Mouse (Mus musculus): ENCODE measurements at regions not wholly inside any gene's neighbourhood (a gene's known extent, or its start where the extent isn't known, plus 50 kb on each side); places are given as distances from the start of the nearest gene placed in this dataset.
"Not testable (repeated sequence)": the region's sequence is repeated elsewhere in the genome, so short reads cannot be mapped to it uniquely, and the experiment has no call there.

DNA sequence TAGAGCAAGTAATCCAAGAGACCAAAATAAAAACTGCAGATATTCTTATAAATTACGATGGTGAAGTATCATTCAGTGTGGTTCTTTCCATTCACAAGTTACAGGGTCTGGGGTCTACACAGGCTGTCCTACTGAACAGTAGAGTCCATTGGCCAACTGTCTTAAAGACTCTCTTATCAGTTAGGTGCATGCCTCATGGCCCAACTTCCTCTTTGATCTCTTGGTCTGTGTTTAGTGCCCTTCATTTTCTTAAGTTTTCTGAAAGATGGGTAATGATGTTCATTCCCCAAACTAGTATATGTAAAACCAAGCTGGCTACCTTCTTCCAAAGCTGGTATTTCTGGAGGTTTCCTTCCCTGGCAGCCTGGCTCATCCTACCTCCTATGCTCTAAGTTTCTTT is 268.7 kb upstream of the Ift57 start:
- no peak for DNase-seq

DNA sequence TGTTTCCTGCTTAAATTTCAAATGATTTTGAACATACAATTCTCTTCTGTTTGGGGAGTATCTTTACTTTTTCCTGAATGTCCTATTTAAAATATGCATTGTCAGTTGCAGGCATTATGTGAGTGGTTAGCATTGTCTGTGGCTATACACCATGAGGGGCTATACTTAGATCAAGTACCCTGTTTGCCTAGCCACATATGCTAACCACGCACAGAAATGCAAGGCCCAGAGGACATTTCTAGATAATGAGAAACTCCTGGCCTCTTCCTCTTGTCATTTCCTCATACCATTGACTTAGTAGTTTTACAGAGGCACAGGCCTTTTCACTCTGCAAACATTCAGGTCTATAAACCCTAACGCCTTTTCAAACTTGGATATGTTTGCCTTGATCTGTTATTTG is 267.1 kb upstream of the Ift57 start:
- no peak for DNase-seq

DNA sequence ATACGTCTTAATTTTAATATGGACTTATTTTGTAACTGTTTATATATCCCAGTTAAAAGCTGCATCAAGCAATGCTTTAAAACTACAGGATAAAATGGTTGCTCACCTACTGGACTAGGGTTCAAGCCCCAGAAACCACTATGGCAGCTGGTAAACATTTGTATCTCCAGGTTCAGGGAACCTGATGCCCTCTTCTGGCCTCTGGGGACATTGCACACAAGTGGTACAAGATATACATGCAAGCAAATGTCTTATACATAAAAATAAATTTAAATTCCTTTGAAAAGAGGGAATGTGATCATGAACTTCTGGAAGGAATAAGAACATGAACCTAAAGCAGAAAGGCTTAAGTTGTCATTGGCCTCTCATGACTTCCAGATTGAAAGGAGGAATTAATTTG is 257.8 kb upstream of the Ift57 start:
- no peak for DNase-seq

DNA sequence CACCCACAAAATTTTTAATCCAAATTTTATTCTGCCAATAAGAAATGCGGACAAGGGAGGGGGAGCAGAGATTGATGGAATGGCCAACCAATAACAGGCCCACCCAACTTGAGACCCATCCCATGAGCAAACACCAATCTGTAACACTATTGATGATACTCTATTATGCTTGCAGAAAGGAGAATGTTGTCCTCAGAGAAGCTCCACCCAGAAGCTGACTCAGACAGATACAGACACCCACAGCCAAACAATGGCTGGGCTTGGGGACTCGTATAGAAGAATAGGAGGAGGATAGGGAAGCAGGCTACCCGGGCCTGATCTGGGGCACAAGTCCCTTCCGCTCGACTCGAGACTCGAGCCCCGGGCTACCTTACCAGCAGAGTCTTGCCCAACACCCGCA is 251.7 kb upstream of the Ift57 start:
- DNase-seq: not testable (repeated sequence)

DNA sequence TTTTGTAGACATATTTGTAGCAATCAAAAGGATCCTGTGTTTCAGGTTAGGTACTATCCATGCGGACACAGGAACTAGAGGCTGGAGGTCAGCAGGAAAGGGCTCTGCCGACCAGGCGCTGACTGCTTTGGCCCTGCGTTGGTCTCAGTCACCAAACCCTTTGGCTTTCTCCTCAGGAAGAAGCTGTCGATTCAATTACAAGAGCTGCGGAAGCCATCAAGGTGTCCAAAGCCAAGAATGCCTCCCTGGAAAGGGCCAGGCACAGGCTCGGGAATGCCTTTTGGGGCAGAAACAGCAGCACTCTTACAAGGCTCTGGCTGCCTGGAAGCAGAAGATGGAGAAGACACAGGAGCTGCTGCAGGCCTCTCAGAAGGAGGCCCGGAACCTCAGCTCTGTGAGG is 205.2 kb upstream of the Ift57 start:
- DNase-seq: no peak

DNA sequence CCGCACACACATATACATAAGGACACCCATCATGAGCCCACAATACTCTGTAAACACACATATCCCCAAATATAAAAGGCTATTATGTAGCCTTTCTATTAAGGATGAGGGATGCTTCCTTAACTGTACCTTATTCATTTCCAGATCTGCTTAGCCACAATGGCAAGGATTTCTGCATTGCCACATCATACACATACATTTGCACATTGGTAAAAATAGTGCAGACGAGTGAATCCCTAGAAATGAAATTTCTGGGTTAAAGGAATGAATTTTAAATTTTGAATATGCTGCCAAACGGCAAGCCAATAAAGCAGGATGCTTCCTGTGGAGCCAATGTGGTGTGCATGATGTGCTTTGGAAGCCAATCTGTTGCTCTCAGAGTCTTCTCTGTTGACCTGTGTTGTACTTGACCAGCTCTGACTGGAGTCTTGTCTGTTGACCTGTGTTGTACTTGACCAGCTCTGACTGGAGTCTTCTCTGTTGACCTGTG is 201.5 kb upstream of the Ift57 start:
- no peak for DNase-seq

DNA sequence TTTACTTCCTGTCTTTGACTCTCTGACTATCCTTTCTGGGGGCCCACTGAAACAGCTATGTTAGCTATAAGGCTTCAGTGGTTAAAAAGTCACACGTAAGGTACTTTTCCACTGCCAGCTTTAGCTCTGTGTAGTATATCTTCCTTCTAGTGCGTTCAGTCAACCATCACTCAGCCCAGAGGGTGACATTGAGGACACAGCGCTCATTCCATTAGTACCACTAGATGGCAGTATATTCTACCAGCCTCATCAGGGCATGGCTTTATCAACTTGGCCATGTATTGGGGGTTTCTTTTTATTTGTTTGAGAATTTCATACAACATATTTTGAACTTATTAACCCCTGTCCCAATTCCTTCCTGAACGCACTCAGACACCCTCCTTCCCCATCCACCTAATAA is 198.2 kb upstream of the Ift57 start:
- DNase-seq: peak; percentile 79

DNA sequence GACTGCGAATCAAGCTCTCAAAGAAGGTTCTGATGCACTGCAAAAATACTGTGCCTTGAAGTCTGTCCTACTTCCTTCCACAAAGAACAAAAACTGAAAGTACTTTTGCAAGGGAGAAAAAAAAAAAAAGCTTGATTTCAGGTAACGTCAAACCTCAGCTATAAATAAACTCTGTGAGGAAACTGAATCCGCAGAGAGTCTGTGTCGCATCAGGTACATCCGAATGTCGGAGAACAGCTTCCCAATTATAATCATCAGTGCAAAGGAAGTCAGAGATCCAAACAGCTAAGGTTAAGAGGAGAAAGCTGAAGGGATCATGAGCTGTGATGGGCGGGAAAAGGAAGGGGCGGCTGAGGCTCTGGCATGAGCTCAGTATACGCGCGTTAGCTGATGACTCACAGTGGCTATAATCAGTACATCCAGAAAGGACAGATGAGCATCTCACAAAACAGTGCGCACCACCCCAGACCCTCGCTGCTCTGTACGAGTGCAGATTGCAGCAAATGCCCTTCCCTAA is 195.1 kb upstream of the Ift57 start:
- no peak for DNase-seq

DNA sequence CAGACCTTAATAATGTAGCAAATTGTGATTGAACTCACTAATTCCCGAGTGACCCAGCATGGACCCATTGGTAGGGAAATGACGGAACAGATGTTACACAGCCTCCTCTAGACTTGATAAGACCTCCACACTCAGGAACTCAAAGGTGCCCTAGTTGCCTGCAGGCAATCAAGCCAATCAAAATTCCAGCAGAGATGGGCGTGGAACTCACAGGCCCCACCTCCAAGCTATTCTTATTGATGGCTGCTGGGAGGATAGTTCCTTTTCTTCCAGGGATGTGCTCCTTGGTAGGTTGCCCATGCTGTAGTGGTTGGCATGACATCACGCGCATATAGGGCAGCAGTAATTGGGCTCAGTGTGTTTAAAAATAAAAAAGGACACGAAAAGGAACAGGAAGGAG is 194.4 kb upstream of the Ift57 start:
- DNase-seq: no peak

DNA sequence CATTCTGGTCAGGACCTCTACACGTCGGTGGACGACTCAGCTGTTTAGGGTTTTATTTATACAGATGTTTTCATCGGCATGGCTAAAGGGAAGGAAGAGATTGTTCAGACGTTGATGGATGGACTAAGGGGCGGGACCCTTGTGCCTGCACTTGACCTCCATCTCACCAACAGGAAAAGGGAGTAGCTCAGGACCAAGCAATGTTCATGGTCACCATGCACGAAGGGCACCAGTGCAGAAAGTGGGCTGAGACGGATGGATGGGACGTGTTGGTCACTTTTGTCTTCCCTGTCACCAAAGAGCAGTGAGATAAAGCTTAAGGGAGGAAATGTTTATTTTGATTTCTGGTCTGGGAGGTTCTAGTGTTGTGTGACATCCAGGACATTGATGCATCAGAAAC is 193.8 kb upstream of the Ift57 start:
- DNase-seq: no peak

DNA sequence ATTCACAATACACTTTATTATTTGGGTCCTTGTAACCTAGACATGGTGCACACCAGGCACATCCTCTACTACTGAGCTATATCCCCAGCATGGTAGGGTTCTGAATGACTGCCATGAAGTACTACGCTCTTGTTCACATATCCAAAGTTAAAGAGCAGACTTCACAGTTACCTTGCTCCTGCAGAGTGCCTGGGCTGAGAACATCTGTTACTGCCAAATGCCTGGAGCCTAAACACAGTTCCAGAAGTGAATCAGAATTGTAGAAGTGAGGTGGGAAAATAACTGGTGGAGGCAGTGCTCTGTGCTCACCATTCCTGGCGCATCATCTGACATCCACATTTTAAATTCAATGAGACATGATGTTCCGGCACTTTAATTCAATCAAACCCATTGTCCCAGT is 180.2 kb upstream of the Ift57 start:
- DNase-seq: no peak

DNA sequence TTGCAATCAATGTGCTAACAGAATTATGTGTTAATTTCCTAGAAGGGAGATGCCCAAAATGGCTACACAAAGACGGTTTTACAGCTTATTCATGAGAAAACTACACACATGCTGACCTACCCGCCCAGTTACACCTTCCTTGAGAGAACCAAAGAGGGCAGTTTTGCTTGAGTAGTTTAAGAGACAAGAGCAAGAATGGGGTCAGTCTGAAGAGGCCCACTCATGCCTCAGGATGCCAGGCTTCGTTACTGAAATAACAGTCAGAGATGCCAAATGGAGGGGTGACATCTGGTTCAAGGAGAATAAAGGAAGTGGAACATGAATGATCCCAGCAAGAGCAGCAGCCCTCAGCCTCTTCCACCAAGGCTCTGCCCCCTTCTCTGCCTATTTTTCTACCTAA is 178.6 kb upstream of the Ift57 start:
- DNase-seq: no peak

DNA sequence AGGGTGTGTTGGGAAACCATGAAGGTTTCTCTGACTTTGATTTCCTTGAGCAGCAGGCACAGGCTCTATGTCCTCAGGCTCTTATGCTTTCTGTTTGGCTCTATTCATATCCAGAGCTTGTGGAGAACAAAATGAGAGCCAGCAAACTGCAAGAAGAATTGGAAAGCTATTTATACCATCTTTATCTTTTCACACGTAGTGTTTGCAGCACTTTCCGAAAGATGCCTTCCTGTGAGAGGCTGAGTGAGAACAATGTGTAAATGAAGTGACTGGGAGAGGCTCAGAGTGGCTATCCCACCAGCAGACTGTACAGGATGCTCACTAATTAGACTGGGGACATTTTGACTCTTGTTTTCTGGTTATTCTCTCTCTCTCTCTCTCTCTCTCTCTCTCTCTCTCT is 177.3 kb upstream of the Ift57 start:
- DNase-seq: no peak

DNA sequence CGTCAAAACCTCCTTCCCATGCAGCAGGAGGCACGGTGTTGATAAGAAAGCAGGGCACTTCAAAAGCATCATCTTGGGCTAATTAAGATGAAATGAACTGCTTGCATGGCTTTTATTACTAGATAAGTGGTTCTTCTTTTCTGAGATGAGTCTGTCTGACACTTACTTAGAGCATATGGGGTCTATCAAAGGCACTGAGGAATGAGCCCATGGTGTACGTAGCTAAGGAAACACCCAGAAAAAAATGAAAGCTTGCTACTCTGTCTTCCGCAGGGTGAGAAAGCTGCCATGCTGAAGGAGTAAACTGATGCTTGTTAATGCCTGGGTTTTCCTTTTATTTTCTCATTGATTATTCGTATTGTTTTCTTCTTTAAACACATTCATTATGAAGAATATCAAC is 176.5 kb upstream of the Ift57 start:
- DNase-seq: no peak

DNA sequence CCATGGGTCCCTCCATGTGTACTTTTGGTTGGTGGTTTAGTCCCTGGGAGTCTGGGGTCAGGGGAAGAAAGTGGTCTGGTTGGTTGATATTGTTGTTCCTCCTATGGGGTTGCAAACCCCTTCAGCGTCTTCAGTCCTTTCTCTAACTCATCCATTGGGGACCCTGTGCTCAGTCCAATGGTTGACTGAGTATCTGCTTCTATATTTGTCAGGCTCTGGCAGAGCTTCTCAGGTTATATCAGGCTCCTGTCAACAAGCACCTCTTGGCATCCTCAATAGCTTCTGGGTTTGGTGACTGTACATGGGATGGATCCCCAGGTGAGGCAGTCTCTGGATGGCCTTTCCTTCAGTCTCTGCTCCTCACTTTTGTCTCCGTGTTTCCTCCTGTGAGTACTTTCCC is 170.4 kb upstream of the Ift57 start:
- DNase-seq: not testable (repeated sequence)

DNA sequence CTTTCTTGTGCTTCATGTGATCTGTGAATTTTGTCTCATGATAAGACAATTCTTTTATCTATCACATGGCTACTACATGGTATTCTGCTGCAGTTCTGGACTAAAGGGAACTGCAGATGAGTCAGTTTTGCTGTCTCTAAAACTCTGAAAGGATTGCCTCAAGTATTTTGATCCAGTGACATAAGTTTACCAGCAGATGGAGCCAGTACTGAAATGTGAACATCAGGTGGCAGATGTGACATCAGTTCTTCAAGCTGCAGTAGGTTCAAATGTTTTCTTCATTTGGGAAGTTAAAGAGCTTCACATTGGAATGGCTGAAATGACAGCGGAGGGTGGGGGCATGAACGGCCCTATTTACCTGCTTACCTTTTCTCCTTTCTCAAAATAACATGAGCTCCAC is 170.0 kb upstream of the Ift57 start:
- DNase-seq: peak; percentile 12

DNA sequence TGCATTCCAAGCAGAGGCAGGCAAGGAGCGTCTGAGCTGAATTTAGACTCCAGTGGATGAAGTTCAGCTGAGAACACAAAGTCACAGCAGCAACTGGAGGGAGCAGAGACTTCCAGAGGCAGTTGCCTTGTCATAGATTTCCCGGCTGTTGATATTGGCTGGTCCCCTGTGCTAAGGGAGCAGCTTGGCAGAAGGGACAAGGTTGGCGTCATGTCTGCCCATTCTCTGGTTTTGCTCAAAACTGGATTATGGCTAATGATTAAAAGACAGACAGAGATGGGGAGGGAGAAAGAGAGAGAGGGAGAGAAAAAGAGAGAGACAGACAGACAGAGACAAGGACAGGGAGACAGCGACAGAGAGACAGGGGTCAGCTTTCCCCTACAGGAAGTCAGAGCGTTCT is 169.0 kb upstream of the Ift57 start:
- DNase-seq: no peak

DNA sequence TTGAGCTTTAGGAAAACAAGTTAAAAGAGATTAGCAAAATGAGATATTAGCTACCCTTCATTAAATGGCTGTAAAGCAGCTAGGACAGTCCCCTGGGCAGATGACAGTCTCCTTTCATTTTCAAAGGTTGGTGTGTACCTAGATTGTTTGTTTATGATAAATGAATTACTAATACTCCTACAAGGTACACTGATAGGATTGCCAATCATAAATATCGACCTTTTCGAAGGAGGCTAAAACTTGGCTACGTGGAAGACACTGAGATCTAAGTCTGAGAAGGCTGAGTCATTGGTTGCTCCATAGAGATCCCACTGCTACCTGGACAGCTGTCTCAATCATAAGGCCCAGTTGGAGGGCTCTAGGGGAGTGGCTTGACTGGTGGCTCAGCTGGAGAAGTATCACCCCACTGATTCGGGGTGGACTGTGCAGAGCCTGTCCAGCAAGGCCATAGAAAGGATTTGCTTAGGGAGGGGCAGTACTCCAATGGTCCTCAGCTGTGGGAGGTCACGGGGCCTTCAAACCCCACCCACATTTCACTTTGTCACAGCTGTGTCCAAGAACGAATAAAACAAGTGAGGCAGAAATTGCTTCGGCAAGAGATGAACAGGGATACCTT is 166.9 kb upstream of the Ift57 start:
- DNase-seq: no peak

DNA sequence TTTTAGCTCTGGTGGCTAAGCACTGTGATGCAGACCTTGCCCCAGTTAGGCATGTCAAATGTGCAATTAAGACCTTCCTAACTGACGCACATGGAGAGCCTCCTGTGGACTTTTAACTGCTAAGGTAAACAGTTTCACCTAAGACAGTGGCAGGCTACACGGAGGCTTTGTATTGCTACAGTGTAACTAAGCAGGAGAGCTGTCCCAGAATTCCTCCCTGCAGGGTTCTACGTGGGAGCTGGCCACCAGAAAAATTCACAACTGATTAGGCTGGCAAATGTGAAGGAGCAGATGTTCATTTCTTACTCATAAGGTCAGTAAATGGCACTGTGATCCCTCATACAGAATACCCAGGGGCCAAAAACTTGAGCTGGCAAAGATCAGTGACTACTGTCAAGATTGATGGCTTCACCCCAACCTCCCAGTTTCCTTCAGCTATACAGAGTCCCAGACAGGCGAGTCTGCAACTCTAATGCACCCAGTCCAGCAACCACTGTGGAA is 165.5 kb upstream of the Ift57 start:
- DNase-seq: peak; percentile 9

DNA sequence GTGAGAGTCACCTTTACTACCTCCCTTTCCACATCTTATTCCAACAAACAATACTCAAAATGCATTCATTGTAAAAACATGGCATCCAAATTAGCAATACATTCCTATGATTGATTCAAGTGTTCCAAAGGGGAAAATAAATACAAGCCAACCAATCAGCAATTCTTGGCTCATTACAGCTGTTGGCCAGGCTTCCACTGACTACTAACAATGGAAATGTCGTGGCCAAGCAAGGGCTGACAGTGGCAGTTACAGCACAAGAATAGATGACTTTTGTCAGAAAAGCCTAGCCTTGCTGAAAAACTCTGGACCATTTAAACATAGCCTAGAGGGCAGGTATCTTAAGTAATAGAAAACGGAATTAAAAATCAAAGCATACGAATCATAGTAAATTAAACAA is 148.8 kb upstream of the Ift57 start:
- DNase-seq: peak; percentile 5

DNA sequence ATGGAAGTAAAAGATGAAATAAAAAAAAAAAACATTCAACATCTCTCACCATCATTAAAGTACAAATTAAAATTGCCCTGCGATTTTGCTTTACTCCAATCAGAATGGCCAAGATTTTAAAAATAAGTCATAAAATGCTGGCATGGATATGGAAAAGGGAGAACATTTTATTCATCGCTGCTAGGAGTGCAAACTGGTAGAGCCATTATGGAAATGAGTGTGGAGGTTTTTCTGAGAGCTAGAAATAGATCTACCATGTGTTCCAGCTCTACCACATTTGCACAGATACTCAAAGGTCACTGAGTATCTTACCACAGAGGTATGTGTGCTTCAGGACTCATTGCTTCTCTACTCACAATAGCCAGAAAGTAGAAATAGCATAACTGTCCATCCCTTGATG is 129.0 kb upstream of the Ift57 start:
- DNase-seq: no peak

DNA sequence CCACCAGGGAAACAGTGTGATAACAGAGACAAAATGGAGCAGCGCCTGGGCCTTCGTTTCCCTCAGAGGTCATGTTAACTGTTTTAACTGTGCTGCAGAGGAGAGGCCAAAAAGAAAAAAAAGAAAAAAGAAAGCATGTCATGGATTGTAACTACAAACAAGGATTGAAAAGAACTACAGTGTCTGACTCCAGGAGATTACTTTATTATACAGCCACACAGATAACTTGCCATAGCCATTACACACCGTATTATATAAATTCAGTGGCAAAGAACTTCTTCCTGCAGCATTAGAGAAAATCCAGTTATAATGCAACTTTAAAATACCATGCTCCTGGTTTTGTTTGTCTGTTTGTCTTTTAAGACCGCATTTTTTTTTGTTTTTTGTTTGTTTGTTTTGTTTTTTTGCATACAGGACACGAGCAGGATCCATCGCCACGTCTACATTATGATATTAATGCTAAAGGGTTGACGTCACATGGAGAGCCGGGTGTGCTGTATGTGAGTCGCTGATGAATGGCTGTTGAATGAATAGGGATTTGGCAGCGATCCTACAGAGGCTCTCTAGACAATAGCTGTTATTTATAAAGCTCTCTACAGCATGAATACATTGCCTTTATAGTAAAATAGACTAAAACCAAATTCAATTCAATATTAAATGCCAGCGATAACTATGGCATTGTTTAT is 126.4 kb upstream of the Ift57 start:
- no peak for DNase-seq

DNA sequence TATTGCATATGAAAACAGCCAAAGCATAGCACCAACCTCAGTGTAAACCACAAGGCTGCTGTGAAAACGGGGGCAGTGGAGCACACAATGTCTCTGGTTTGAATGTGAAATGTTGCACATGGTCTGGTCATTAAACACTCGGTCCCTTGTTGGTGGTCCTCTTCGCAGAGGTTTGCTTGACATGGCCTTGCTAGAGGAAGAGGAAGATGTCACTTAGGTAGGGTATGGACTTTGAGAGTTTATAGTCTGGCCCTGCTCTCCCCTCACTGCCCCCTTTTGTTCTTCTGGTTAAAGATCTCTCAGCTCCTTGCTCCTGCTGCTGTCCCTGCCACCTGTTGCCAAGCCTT is 125.9 kb upstream of the Ift57 start:
- DNase-seq: no peak

DNA sequence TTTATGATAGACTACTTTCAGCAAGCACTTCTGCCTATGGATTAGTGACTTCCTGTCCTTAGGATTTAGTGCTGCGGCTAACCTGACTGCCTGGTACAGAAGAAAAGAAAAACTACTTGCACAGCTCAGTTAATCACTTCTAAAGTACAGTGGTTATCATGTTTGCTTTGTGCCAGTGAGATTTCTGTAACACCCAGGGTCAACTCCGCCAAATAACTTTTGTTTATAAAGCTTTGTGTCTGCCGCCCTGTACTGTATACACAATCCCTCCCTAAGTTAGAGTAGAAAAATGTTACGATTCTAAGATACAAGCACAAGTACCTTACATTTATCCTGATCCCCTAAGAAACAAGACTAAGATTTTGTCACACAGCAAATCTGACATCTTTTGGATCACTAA is 120.1 kb upstream of the Ift57 start:
- no peak for DNase-seq

DNA sequence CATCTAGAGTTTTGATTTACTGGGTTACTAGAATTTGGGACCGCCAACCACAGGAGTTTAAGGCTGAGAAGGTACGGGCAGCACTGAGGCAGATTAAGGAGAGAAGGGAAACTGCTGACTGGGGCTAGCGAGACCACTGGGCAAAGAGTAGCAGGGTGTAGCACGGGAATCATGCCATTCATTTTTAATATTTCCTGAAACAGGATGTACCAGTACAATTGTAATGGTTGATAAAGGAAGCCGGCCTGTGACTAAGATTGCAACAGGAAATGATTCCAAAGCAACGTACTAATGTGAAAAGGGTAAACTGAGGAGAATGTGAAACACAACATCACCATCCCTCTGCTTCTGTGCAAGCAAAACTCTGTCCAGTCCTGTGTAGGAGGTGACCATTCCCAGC is 118.3 kb upstream of the Ift57 start:
- no peak for DNase-seq
